Mouse (Mus musculus) lung, adult 2 months (tissue): ENCODE results near the gene 6430548M08Rik.

ENCODE experiments used
- CTCF ChIP-seq: fragments of 200-500 bp; IDR thresholded peaks from 2 replicates; pipeline ENCODE4 v1.5.1; 2011; ENCODE audit warnings: mild to moderate bottlenecking, low read length, control low read depth; ENCODE audit not compliant: insufficient read depth
- POLR2A ChIP-seq: fragments of 200-500 bp; IDR thresholded peaks from 2 replicates; pipeline ENCODE4 v1.6.1; 2011; ENCODE audit warnings: low read depth, mild to moderate bottlenecking, control low read depth, low read length, borderline replicate concordance; ENCODE audit errors: extremely low read depth

- TF ChIP-seq POLR2A: no peak
- no peak for TF ChIP-seq CTCF
Measured at GRCm38 (mm10) chr8:120119931-120120330, 6.0 kb downstream of the 6430548M08Rik start.
